Mouse (Mus musculus) frontal cortex, postnatal 36 days (tissue): ENCODE measurements at regions not wholly inside any gene's neighbourhood (a gene's known extent, or its start where the extent isn't known, plus 50 kb on each side); places are given as distances from the start of the nearest gene placed in this dataset.

Source experiments
- DNase-seq, 2 experiments: peaks; one replicate each; pipeline ENCODE4 v3.0.0; 2022; ENCODE audit warnings: low spot score in 2 of 2

- peak in 1 of 2 experiments; percentile 24 for DNase-seq
Observed at GRCm38 (mm10) chrX:99548284-99549019, 77.4 kb upstream of the Pja1 start.

- no peak for DNase-seq
Observed at GRCm38 (mm10) chrX:99544410-99544809, 73.3 kb upstream of the Pja1 start.

GRCm38 (mm10) chrX:99541916-99542315 is 70.8 kb upstream of the Pja1 start:
- DNase-seq = no peak

- DNase-seq = no peak
Observed at GRCm38 (mm10) chrX:99540087-99540576, 69.1 kb upstream of the Pja1 start.

GRCm38 (mm10) chrX:99539684-99540083 is 68.6 kb upstream of the Pja1 start:
- DNase-seq = no peak

GRCm38 (mm10) chrX:99537814-99538213 is 66.7 kb upstream of the Pja1 start:
- DNase-seq = no peak

- peak in 1 of 2 experiments; percentile 23 for DNase-seq
Observed at GRCm38 (mm10) chrX:99534922-99535321, 63.8 kb upstream of the Pja1 start.

GRCm38 (mm10) chrX:99531154-99531553 is 60.1 kb upstream of the Pja1 start:
- no peak for DNase-seq

- DNase-seq = no peak
Observed at GRCm38 (mm10) chrX:99530511-99530910, 59.4 kb upstream of the Pja1 start.

GRCm38 (mm10) chrX:99523306-99523705 is 52.2 kb upstream of the Pja1 start:
- no peak for DNase-seq

- peak; percentile 57 to 61 for DNase-seq
Observed at GRCm38 (mm10) chrX:99522830-99523229, 51.8 kb upstream of the Pja1 start.

GRCm38 (mm10) chrX:99522289-99522688 is 51.2 kb upstream of the Pja1 start:
- DNase-seq = no peak

GRCm38 (mm10) chrX:99521866-99522265 is 50.8 kb upstream of the Pja1 start:
- no peak for DNase-seq
